Comparison of ENCODE assay signal across 11 mouse cellular contexts in the genomic region with DNA sequence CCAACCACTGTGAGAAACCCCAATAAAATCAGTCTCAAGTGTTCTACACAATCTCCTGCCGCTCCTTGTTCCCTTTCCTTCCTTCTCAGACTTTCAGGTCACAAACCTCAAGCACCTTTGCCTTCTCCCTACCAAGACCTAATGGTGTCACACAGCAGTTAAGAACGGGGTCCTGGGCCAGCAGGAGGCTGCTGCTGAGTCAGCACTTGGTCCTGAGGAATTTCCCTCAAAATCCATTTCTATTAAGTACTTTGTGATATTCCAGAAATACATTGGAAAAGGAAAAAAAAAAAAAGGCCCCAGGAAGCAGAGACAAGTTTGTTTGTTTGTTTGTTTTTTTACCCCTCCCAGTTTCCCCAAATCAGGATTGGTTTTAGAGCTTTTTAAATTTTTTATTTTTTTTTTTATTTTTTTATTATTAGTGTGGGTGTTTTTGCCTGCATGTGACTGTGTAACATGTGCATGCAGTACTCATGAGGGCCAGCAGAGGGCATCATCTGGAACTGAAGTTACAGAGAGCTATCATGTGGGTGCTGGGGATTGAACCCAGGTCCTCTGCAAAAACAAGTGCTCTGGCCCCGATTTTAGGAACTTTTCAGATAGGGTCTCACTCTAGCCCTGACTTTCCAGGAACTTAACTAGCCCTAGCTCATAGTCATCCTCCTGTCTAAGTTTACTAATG. TPM values are rescaled to one million over a fixed set of nuclear protein-coding genes. Genes with fewer than 3 reads are reported as not detected.
DNase-seq lines count a peak whose midpoint lies in the region; ATAC-seq and TF ChIP-seq lines count a peak whose summit lies in the region.
"Had no signal": no experiment of that assay in that cellular context is flagged by ENCODE, and none has a peak within 500 bp of the region (broad histone marks: within the 10 kb centered on the region; RNA-seq: fewer than 3 reads in every experiment).

No protein-coding gene starts in this region.

- H3K27me3 ChIP-seq in liver, embryonic 12.5 days (replicated peaks), result no peaks in the 10 kb centered on the region
- no peaks in the 10 kb centered on the region for H3K27me3 ChIP-seq in MEL (ENCODE audit: control insufficient read depth in 1 of 2, insufficient read depth in 2 of 2, low read length in 2 of 2)
- H3K27me3 ChIP-seq: heart, embryonic 12.5 days; lung, embryonic 15.5 days had no signal

- TF ChIP-seq POLR2A in MEL (IDR thresholded peaks at IDR 0.05; ENCODE audit: control insufficient read depth in 1 of 2, insufficient read depth in 1 of 2, low read depth in 1 of 2, low read length in 2 of 2, poor library complexity in 1 of 2), result no peak

- H3K27ac ChIP-seq in liver, embryonic 12.5 days, result no peak overlapping the region
- H3K27ac ChIP-seq in MEL (ENCODE audit: control insufficient read depth, low read depth, low read length), result no peak overlapping the region
- H3K27ac ChIP-seq: lung, embryonic 15.5 days had no signal

- 68% methylated on average over 3 of the region's 3 CpGs for WGBS in liver, embryonic 12.5 days (ENCODE audit: insufficient replicate concordance)

- TF ChIP-seq EP300 in MEL (IDR thresholded peaks at IDR 0.05; ENCODE audit: low read depth in 1 of 2, low read length in 2 of 2), result no peak

- peak; percentile 63 for DNase-seq in adrenal gland, postnatal 14 days
- DNase-seq in adrenal gland, postnatal 4 days (ENCODE audit: low spot score in 2 of 2), result no peak
- peak; percentile 53 for DNase-seq in liver
- peak; percentile 81 for DNase-seq in MEL (ENCODE audit: low read depth, low spot score)
- DNase-seq in natural killer cell, adult 2 months (ENCODE audit: low spot score in 2 of 2), result peak; percentile 29 to 44
- DNase-seq in adipocyte (ENCODE audit: low spot score), result no peak
- DNase-seq in embryo, embryonic 9.5 days (ENCODE audit: extremely low spot score), result no peak

- H3K4me1 ChIP-seq in liver, embryonic 12.5 days, result peaks cover 2% of the 10 kb centered on the region; the same call in 1 of the 2 replicates
- peaks cover 7 to 8% of the 10 kb centered on the region in 2 experiments; a peak in 3 of 4 replicates for H3K4me1 ChIP-seq in MEL (ENCODE audit: control insufficient read depth in 1 of 2, insufficient read depth in 2 of 2, low read length in 2 of 2)
- H3K4me1 ChIP-seq: lung, embryonic 15.5 days had no signal

- peaks cover 53% of the 10 kb centered on the region for H3K36me3 ChIP-seq in liver, embryonic 12.5 days
- peaks cover 2 to 7% of the 10 kb centered on the region in 2 experiments for H3K36me3 ChIP-seq in MEL (ENCODE audit: control insufficient read depth in 1 of 2, insufficient read depth in 2 of 2, low read length in 2 of 2)

- H3K4me3 ChIP-seq in liver, embryonic 12.5 days, result no peak overlapping the region
- H3K4me3 ChIP-seq in MEL (ENCODE audit: control insufficient read depth in 1 of 2, insufficient read depth in 1 of 2, low read depth in 2 of 2, low read length in 2 of 2), result no peak overlapping the region
- H3K4me3 ChIP-seq: heart, embryonic 12.5 days; lung, embryonic 15.5 days had no signal

- peak; percentile 35 for TF ChIP-seq RAD21 in MEL (IDR thresholded peaks at IDR 0.05; ENCODE audit: low read depth, low read length)

- no peak for ATAC-seq in liver, embryonic 12.5 days

- H3K9ac ChIP-seq in liver, embryonic 12.5 days, result no peak overlapping the region
- H3K9ac ChIP-seq in MEL (ENCODE audit: control insufficient read depth, low read depth, low read length, poor library complexity, severe bottlenecking), result no peak overlapping the region
- H3K9ac ChIP-seq: heart, embryonic 12.5 days; lung, embryonic 15.5 days had no signal

- no peaks in the 10 kb centered on the region for H3K9me3 ChIP-seq in liver, embryonic 12.5 days (replicated peaks)
- no peaks in the 10 kb centered on the region for H3K9me3 ChIP-seq in MEL (replicated peaks; ENCODE audit: insufficient read depth, low read length)
- H3K9me3 ChIP-seq: heart, embryonic 12.5 days; lung, embryonic 15.5 days had no signal

- H3K4me2 ChIP-seq in liver, embryonic 12.5 days, result no peak overlapping the region
- H3K4me2 ChIP-seq: heart, embryonic 12.5 days; lung, embryonic 15.5 days had no signal

- H3K79me2 ChIP-seq in MEL (ENCODE audit: control insufficient read depth, insufficient read depth, low read length, poor library complexity), result no peaks in the 10 kb centered on the region

- peak; percentile 69 to 73 (median 71) for TF ChIP-seq CTCF in MEL (IDR thresholded peaks at IDR 0.05 in 2 of 3, conservative IDR thresholded peaks at IDR 0.05 in 1 of 3; ENCODE audit: control insufficient read depth in 1 of 3, insufficient read depth in 1 of 3, low read depth in 2 of 3, low read length in 3 of 3, poor library complexity in 1 of 3, severe bottlenecking in 1 of 3)

TF ChIP-seq in MEL, 35 proteins besides CTCF, POLR2A, EP300 and RAD21:
- TF ChIP-seq E2F4 (IDR thresholded peaks at IDR 0.05; ENCODE audit: borderline replicate concordance, low read depth, low read length) (no peak), MEF2A (IDR thresholded peaks at IDR 0.05; ENCODE audit: extremely low read depth, insufficient replicate concordance, low read depth, low read length, poor library complexity, severe bottlenecking) (no peak), SIN3A (IDR thresholded peaks at IDR 0.05; ENCODE audit: low read length) (no peak), CHD2 (IDR thresholded peaks at IDR 0.05; ENCODE audit: low read length) (no peak), MYC (IDR thresholded peaks at IDR 0.05; ENCODE audit: low read depth, low read length) (peak; percentile 80; the same call in 1 of the 2 replicates), ZNF384 (IDR thresholded peaks at IDR 0.05; ENCODE audit: low read depth, low read length) (peak; percentile 54), ZMIZ1 (IDR thresholded peaks at IDR 0.05; ENCODE audit: low read depth, low read length) (no peak), SMC3 (IDR thresholded peaks at IDR 0.05; ENCODE audit: low read depth, low read length) (peak; percentile 69), MAFK (IDR thresholded peaks at IDR 0.05; ENCODE audit: borderline replicate concordance, low read depth, low read length) (peak; percentile 70), GATA1 (IDR thresholded peaks at IDR 0.05; ENCODE audit: low read depth, low read length) (no peak), MXI1 (IDR thresholded peaks at IDR 0.05; ENCODE audit: low read depth, low read length) (no peak), USF1 (IDR thresholded peaks at IDR 0.05; ENCODE audit: low read depth, low read length) (0 out of 2 replicates have a peak, but pooled peaks have one; percentile 42), RCOR1 (IDR thresholded peaks at IDR 0.05; ENCODE audit: low read depth, low read length) (no peak), BHLHE40 (IDR thresholded peaks at IDR 0.05; ENCODE audit: borderline replicate concordance, low read depth, low read length) (no peak)

RNA-seq across cellular contexts. Expression of a gene that starts 15.5 kb away (rescaled TPM):
- 10.6 and 12.0 TPM in 2 replicates for total RNA-seq in adrenal gland, postnatal 14 days (2021)
- total RNA-seq in adrenal gland, postnatal 4 days (2021), result 1 to 10 TPM; 1.1 to 1.4 TPM
- polyA plus RNA-seq in liver, embryonic 12.5 days (2016; fragmentation: Nextera tagmentation; extraction: Ambion mirVana), result 0.06 TPM in 1 of 2 replicates, not detected in the other
- total RNA-seq in MEL (2012; rRNA removed), result not detected in 2 replicates
- not detected for polyA plus RNA-seq in MEL (2012; ENCODE audit: insufficient read depth in 1 of 2, insufficient read length in 2 of 2, low read depth in 1 of 2, low replicate concordance in 2 of 2, missing spikeins in 1 of 2)
- polyA plus RNA-seq: C2C12; lung, embryonic 15.5 days had no signal

RNA-seq across cellular contexts. Expression of a gene that starts 32.2 kb away (rescaled TPM):
- total RNA-seq in adrenal gland, postnatal 14 days (2021), result 15.2 and 15.8 TPM in 2 replicates
- 10 to 100 TPM; 16.2 to 20.9 TPM for total RNA-seq in adrenal gland, postnatal 4 days (2021)
- 7.4 and 7.7 TPM in 2 replicates for polyA plus RNA-seq in liver, embryonic 12.5 days (2016; fragmentation: Nextera tagmentation; extraction: Ambion mirVana)
- 4.1 and 5.1 TPM in 2 replicates for total RNA-seq in MEL (2012; rRNA removed)
- polyA plus RNA-seq in MEL (2012; ENCODE audit: insufficient read depth in 1 of 2, insufficient read length in 2 of 2, low read depth in 1 of 2, low replicate concordance in 2 of 2, missing spikeins in 1 of 2), result 10 to 100 TPM in 1 of 2 experiments, not detected in 1; 11.1 TPM

RNA-seq across cellular contexts. Expression of a gene that starts 49.8 kb away (rescaled TPM):
- 58.7 and 68.2 TPM in 2 replicates for total RNA-seq in adrenal gland, postnatal 14 days (2021)
- total RNA-seq in adrenal gland, postnatal 4 days (2021), result 10 to 100 TPM; 64.6 to 73.2 TPM
- polyA plus RNA-seq in liver, embryonic 12.5 days (2016; fragmentation: Nextera tagmentation; extraction: Ambion mirVana), result 18.5 and 20.1 TPM in 2 replicates
- total RNA-seq in MEL (2012; rRNA removed), result 17.0 and 22.8 TPM in 2 replicates
- 10 to 100 TPM in 1 of 2 experiments, not detected in 1; 52.2 TPM for polyA plus RNA-seq in MEL (2012; ENCODE audit: insufficient read depth in 1 of 2, insufficient read length in 2 of 2, low read depth in 1 of 2, low replicate concordance in 2 of 2, missing spikeins in 1 of 2)

RNA-seq across cellular contexts. Expression of a gene that starts 58.6 kb away (rescaled TPM):
- 132 and 137 TPM in 2 replicates for total RNA-seq in adrenal gland, postnatal 14 days (2021)
- 100 to 1,000 TPM; 180 to 182 TPM for total RNA-seq in adrenal gland, postnatal 4 days (2021)
- 24.4 and 24.9 TPM in 2 replicates for polyA plus RNA-seq in liver, embryonic 12.5 days (2016; fragmentation: Nextera tagmentation; extraction: Ambion mirVana)
- 47.0 and 52.9 TPM in 2 replicates for total RNA-seq in MEL (2012; rRNA removed)
- polyA plus RNA-seq in MEL (2012; ENCODE audit: insufficient read depth in 1 of 2, insufficient read length in 2 of 2, low read depth in 1 of 2, low replicate concordance in 2 of 2, missing spikeins in 1 of 2), result 10 to 100 TPM in 1 of 2 experiments, not detected in 1; 70.0 TPM

Comparison
In these comparisons a context has a peak if more than half of its experiments do, and no peak if none do; other contexts are left out.
1. DNase-seq: peak in adrenal gland, postnatal 14 days (single experiment), liver (single experiment), MEL (single experiment) and natural killer cell, adult 2 months (2 of 2); none in adrenal gland, postnatal 4 days (0 of 2), adipocyte (single experiment) and embryo, embryonic 9.5 days (single experiment).